Mouse (Mus musculus) spleen, embryonic (tissue): Measurements from ENCODE around the gene Mdm4.

ENCODE experiments used
- CTCF ChIA-PET: fragments of 350-600 bp; sonication (Branson Sonifier 250); formaldehyde crosslinking; loops from one replicate; lab custom pipeline; 2022; lab: Charles Lee

Mdm4 gene

DNA sequence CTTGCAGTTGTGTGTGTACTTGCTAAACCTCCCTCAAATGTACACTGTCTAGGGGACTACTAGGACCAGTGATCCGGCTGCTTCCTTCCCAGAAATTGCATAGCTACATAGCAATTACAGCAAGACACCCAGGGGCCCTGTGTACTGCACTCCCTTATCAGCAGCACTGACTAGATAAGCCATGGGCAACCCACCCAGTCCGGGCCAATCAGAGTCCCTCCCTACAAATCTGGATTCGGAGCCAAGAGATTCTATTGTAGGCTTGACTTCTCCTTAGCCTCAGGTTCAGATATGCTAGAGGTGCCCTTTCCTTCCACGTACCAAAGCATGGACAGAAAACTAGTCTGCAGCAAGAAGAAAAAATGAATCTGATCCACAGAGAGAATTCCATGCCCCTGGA, 65.7 kb downstream of the Mdm4 start:
- CTCF ChIA-PET = no interaction called here

DNA sequence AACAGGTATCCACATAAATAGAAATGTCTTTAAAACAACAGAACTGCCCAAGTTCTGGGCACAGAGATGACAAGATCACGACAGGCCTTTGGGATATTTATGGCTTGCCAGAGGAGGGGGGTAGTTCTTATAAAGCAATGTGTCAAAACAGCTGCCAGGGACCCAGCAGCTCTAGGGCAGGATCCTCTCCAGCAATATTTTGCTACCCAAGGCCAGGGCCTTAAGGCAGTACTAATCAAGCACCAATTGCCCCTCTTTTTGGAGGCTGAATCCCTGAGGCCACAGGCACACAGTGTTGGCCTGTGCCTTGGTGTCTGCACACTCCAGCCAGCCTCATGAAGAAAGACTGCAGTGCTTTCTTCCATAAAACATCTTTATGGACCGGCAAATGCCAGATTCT, 66.3 kb downstream of the Mdm4 start:
- CTCF ChIA-PET = no interaction called here

DNA sequence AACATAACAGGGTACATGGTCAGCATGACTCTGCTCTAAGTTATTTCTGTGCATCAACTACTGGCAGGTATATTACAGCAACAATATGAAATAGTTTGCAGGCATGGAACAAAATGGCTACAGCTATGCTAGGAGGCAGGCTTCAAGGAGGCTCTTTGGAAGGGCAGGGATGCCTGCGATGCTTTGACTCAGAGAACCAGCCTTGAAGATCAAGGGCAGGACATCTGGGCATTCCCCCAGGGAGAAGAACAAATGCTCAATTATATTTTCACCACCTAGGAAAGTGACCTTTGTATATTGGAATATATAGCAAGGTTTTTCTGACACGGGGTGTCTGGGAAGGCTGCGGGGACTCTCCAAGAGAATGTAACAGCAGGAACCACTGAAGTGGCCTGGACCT, 68.6 kb downstream of the Mdm4 start:
- CTCF ChIA-PET = no interaction called here

DNA sequence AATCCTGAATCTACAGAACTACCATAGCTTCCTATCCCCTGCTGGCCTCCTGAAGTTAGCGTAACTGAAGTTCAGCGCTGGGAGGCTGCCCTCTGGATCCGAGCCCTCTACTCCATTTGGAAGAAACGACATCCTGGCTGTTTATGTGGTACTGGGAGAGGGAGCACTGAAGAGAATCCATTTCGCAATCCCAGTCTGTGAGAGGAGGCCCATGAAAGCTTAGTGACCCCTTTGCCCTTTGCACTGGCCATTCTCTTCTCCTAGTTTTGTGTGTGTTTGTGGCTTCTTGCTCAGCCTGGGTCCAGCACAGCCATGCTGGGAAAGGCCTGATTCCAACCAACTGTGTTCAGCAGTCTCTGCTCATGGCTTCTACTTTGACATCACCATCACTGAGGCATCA, 73.6 kb downstream of the Mdm4 start:
- CTCF ChIA-PET = no interaction called here

DNA sequence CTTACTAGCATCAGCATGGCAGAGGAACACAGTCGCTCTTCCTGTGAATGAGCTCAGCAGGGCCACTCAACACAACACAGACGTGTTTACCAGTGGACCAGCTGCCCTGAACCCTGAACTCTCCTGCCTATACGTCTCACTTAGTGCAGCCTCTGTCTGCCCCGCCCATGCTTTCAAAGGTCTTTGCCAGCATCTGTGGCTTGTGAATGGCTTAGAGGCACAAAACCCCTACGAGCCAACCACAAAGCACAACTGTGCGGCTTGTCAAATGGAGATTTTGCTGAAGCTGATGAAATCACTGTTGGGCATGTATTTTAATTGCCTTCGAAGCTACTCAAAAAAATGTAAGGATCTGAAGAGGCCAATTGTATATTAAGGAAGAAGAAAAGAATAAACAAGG, 82.5 kb downstream of the Mdm4 start:
- CTCF ChIA-PET = no interaction called here

DNA sequence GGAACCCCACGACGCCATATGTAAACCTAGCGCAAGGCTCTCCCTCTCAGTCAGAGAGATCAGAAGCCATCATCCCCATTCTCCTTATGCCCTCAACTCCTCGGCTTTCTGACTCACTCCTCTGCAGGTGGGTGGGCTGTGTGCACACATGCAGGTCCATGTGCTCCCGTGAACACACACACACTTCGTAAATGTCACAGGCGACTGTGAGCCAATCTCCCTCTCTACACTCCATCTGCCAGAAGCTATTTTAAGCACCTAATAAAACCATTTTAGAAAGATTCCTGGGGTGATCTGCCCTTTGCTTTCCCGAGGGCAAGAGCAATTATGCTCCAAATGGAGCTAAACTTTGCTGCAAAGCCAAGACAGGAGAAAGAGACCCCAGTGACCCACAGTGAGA, 84.5 kb downstream of the Mdm4 start:
- CTCF ChIA-PET = no interaction called here

DNA sequence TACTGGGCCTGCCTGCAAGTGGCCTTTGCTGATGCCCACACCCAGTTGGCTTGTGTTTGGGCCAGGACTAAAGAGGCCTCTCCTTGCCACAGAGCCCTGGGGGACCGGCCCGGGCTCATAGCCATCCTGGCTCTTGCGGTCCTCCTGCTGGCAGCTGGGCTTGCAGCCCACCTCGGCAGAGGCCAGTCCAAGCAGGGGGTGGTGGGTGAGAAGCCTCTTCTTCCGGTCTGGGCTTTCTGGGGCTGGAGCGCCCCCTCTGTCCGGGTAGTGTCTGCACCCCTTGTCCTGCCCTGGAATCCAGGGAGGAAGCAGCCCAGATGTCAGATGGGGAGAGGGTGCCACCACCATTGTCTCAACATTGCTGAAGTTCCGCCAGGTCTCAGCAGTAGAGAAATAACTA, 91.4 kb downstream of the Mdm4 start:
- CTCF ChIA-PET = no interaction called here

DNA sequence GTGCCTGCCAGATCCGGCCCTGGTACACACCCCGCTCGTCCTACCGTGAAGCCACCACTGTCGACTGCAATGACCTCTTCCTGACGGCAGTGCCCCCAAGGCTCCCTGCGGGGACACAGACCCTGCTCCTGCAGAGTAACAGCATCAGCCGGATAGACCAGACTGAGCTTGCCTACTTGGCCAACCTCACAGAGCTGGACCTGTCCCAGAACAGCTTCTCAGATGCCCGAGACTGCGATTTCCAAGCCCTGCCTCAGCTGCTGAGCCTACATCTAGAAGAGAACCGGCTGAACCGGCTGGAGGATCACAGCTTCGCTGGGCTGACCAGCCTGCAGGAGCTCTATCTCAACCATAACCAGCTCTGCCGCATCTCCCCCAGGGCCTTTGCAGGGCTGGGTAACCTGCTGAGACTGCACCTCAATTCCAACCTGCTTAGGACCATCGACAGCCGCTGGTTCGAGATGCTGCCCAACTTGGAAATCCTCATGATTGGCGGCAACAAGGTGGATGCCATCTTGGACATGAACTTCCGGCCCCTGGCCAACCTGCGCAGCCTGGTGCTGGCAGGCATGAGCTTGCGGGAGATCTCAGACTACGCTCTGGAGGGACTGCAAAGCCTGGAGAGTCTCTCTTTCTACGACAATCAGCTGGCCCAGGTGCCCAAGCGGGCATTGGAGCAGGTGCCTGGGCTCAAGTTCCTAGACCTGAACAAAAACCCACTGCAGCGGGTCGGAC, 92.9 kb downstream of the Mdm4 start:
- CTCF ChIA-PET = no interaction called here

DNA sequence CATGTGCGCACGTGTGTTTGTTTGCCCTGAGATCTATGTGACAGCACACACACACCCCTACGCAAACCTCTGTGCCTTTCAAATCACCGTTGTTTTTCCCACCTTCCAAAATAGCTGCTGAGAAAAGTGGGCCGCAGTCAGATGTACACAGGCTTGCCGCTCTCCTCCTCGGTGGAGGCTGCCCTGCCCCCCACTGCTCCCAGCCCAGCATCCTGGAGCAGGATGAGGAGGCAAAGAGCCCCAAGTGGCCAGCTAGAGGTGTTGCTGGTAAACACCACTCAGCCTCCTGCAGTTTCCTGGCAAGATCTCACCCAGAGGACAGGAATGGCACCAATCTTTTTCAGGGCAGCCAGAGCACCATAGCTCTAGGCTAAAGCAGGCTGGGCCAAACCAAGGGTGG, 95.5 kb downstream of the Mdm4 start:
- CTCF ChIA-PET = no interaction called here

DNA sequence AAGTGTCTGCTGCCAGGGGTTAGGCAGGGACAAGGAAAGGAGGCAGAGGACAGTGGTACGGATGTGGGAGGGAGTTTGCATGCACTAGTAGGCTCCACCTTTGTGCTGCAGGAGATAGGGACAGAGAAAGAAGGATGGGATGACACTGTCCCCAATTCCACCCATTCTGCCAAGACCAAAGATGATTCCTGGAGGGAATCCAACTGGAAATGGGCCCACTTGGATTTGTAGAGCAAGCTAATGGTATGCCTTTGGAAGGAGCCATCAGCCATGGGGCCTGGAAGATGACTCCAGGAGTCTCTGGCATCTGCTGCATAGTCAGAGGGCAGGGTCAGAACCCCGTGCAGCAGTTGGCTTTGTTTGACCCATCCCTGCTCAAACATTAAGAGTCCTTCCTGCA, 97.9 kb downstream of the Mdm4 start:
- CTCF ChIA-PET = no interaction called here

DNA sequence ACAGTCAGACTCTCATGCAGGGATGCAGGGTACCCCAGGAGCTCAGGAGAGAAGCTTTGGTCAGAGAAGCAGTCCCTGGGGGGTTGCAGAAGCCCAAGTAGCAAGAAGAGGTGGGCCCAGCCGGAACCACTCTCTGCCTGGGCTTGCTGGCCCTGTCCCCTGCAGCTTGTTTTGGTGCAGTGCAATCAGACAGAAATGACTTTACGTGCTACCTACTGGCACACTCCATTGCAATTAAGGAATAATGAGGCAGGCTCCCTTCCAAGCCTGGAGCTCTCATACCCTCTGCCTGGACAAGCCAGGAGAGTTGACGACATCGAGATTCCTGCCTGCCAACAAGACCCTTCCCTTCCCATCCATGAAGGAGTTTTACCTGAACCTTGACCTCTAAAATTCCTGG, 100.1 kb downstream of the Mdm4 start:
- CTCF ChIA-PET = no interaction called here

DNA sequence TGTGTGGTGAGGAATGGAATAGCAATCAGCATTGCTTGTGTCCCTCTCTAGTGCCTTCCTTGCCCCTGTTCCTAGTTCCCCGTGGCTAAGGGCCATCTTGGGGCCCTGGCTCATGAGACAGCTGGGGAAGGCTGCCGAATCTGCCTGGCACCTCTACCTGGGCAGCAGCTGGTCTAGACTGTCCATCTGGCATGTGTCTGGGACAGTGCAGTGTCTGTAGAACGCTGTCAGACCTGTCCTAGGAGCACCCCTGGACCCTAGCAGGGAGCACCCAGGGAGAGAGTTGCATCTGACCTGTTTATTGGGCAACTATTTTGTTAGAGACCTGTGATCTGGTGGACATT, 101.5 kb downstream of the Mdm4 start:
- CTCF ChIA-PET = no interaction called here

DNA sequence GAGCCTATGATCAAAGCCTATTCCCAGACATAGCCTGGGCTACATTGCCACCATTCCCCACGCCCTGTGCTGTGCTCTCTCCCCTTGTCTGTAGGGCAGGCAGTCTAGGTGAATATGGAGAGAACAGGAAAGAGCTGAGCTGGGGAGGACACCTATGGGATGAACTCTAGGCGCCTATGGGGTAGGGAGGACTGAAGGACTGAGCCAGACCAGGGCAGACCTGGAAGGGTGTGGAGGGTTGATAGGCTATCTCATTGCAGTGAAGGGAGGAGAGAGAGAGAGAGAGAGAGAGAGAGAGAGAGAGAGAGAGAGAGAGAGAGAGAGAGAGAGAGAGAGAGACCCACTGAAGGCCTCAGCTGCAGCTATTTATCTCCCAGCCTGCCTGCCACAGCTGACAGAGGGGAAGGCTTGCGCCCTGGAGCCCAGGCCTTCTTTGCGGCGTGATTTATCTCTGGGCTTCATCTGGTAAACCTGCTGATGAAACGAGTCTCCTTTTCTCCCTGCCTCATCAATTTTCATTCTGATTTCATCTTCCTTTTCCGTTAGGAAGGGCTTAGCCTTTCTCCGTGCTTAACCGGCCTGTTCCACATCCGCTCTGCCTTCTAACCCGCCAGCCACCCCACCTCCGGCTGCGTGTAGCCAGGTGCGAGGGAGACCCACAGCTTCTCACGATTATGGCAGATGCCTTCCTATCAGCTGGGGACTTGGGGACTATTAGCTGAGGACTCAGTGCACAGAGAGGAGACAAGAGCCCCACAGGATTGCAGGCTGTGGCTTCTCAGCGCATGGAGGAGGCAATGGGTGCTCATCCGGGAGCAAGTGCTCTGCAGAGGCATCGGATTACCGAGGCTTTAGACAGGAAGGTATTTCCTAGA, 102.1 kb downstream of the Mdm4 start:
- CTCF ChIA-PET = no interaction called here

DNA sequence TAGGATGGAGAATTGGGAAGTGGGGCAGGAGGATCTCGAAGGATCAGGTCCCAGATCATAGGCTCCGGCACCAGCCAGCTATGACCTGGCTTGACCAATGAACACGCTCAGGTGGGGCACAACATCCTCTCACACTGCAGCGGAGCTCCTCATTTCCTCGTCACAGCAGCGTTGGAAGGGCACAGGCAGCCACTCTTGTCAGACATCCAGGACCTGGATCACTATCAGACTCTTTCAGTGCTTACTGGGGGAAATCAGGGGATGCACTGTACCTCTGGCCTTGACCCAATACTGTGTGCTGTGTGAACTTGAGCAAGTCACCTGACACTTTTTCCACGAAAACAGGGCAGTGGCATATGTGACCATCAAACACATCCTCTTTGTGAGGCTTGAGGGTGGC, 105.1 kb downstream of the Mdm4 start:
- CTCF ChIA-PET = interaction anchor here (0.6 kb wide), 1 partner anchor 259 kb away, joined by 11 read pairs; no protein-coding TSS in a partner anchor

DNA sequence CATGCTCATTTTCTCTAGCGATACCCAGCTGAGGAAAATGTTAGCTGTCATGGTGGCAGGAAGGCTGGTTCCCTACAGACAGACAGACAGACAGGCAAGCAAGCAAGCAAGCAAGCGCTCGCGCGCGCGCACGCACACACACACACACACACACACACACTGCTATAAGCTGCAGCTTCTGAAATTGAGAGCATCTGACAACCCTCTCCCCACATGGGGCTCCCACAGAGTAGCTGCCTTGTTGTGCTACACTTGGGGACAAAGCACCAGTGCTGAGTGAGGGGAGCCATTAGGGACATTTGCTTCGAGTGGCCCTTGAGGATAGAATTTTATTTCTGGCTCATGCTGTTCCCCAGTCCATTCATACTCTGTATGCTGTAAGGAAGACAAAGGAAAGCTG, 108.1 kb downstream of the Mdm4 start:
- CTCF ChIA-PET = no interaction called here

DNA sequence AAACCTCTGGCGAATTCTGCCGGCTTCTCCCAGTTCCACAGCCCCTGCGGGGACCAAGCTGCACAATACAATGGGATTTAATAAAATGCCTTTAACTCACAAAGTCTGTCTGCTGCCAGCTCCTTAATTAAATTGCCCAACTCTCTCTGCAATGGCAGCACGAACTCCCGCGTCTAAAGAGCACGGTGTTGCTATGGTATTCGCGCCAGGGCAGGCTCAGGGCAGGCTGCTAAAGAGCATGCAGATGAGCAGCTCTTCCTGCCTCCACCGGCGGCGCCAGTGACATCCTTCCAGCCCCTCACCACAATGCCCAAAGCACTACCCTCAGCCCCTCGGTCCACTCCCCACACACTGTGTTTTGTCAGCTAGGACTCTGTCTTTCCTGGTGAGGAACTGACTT, 109.3 kb downstream of the Mdm4 start:
- CTCF ChIA-PET = no interaction called here

DNA sequence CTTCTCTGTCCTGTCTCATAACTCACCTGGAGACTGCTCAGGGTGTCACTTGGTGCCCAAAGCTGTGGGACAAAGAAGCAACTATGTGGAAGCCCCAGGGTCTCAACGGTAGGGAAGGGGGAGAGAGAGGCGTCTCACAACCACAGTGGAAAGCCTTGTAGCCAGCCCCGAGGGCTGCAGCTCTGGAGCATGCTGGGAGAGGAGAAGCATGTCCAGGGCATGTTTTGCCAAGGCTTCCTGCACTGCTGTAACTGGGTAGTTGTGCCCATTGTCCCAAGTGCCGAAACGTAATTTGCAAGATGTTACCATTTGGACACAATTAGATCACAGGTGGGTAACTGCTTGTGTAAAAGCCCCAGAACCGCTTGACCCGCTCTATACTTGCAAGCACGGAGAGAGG, 111.1 kb downstream of the Mdm4 start:
- CTCF ChIA-PET = no interaction called here

DNA sequence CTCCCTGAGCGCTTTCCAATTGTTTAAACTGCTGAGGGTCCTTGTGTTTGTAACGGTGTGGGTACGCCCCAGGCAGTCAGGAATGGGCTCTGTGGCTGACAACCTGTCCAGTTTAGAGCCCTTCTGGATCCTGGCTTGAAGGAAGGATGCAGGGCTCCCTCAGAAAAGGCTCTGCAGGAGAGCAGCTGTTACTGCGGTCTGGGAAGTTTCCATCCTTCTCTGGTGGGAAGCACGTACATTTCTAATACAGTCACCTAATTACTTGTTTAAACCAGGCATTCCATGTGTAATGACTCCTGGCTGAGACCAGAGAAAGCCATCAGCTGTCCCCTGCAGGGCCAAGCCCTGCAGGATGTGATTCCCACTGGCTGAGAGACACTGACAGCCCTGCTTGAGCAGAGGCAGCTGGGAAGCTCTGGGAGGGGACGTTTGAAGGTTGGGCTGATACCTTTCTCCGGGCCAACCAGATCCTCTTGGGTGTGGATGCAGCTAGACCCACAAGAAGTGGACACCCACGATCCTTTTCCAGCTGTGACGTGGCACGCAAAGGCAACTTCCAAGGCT, 112.2 kb downstream of the Mdm4 start:
- CTCF ChIA-PET = no interaction called here

DNA sequence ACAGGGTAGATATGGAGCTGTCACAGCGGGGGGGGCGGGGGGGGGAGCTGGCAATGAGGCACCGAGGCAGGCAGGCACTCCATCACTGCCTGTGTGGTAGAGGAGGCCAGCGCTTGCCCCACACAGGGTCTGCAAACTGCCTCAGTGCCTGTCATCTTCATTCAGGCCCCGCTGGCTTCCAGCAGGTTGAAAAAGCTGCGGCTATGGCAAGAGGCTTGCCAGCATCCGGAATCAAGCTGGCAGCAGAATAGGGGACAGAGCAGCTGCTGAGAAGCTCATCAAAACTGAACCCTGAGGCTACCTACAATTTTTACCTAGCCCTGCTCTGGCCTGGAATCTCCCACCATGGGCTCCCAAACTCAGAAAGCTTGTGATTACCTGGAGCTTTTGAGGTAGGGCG, 112.8 kb downstream of the Mdm4 start:
- CTCF ChIA-PET = no interaction called here

DNA sequence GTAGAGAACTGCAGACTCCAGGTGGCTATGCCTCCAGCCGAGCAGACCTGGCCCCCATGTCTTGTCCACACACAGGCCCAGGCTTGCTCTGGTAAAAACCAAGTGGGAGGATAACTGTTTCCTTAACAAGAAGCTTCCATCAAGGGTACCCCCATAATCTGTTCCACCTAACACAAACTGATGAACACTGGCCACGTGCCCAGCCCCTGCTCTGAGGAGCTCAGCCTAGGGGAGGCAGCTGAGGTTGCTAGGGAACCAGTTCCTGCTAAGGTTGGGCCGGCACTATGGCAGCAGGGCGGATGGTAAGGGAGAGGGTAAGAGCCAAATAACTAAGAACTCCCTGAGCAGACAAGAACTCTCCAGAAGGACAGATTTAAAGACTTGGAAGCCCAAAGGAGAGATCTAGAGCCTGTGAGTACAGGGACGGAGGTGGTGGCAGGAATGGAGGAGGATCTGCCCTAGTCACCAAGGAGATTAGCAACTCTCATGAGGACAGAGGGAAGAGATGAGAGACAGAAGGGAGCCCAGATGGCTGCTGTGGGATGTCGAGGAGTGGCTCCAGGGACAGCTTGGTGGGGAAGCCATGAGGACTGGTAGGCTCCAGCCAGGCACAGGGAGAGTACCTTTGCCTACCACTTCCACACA, 114.4 kb downstream of the Mdm4 start:
- CTCF ChIA-PET = no interaction called here

DNA sequence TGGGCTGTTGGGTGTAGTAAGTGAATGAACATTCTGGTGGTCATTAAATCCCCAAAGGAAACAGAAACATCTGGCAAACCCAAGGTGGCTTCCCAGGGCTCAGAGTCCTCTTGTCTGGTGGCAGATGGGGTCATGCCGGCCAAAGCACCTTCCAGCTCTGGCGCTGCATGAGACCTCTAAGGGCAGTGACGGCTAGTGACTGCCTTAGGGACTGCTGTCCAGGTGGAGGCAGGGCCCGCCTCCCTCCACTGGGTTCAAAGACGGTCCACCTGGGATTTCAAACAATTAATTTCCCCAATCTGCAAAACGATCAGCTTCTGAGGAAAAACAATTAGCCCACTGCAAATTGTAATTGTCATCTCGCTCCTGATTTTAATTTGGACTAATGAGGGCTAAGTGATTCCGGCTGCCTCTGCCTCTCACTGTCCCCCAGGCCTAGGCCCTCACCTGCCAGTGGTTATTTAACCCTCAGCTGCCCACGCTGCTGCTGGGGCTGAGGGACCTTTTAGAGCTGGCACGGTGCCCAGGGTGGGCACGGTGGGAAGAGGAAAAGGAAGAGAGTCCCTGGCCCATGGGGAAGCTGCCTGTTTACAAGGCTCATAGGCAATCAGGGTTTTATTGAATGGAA, 119.8 kb downstream of the Mdm4 start:
- CTCF ChIA-PET = no interaction called here

DNA sequence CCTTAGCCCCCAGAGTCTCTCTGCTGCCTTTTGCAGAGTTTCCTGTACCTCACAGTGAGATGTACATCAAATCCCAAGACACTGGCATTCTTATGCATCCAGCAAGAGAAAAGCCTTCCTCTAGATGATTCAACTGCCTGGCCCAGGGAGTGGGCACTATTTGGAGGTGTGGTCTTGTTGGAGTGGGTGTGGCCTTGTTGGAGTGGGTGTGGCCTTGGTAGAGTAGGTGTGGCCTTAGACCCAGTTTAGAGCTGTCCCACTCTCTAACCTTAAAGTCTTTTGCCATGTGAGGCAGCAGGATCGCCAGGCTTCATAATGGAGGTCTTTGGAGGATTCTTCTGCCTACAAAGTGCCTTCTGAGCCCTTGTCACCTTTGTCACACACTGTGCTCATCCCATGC, 120.4 kb downstream of the Mdm4 start:
- CTCF ChIA-PET = no interaction called here
